Comparison of ENCODE assay signal across 11 mouse cellular contexts in genomic region chr3:37672266-37673040, GRCm38 (mm10). TPM values are rescaled to one million over a fixed set of nuclear protein-coding genes. Genes with fewer than 3 reads are reported as not detected.
DNase-seq lines count a peak whose midpoint lies in the region; ATAC-seq and TF ChIP-seq lines count a peak whose summit lies in the region.
"Had no signal": no experiment of that assay in that cellular context is flagged by ENCODE, and none has a peak within 500 bp of the region (broad histone marks: within the 10 kb centered on the region; RNA-seq: fewer than 3 reads in every experiment).

No protein-coding gene starts in this region.

- intact Hi-C loops in left cerebral cortex, postnatal 36 days (cut with DNase I): no loop called here

- ATAC-seq in intestine, postnatal 0 days: 0 out of 2 replicates have a peak, but pooled peaks have one; percentile 29
- ATAC-seq in megakaryocyte-erythroid progenitor cell, adult 5-6 weeks (replicated peaks; ENCODE audit: low FRiP score, low TSS enrichment, poor library complexity, severe bottlenecking): no peak
- ATAC-seq in stomach, postnatal 0 days (ENCODE audit: low FRiP score, low TSS enrichment): no peak

- H3K4me3 ChIP-seq in intestine, postnatal 0 days (ENCODE audit: low read depth, low read length): no peak overlapping the region
- H3K4me3 ChIP-seq in stomach, postnatal 0 days (ENCODE audit: low read depth, low read length): no peak overlapping the region

- TF ChIP-seq CTCF in intestine, postnatal 0 days (IDR thresholded peaks at IDR 0.05; ENCODE audit: low read depth): no peak
- no peak for TF ChIP-seq CTCF in stomach, postnatal 0 days (IDR thresholded peaks at IDR 0.05; ENCODE audit: low read depth)

- no peak for TF ChIP-seq EP300 in stomach, postnatal 0 days (optimal IDR thresholded peaks at IDR 0.05)

- 0 out of 2 replicates have a peak, but pooled peaks cover 7% of the 10 kb centered on the region for H3K27me3 ChIP-seq in intestine, postnatal 0 days (replicated peaks; ENCODE audit: control insufficient read depth, insufficient read depth, low read length)
- no peaks in the 10 kb centered on the region for H3K27me3 ChIP-seq in stomach, postnatal 0 days (ENCODE audit: control insufficient read depth, insufficient read depth, low read length)

- DNase-seq in heart, adult 11 months: peak; percentile 90
- no peak for DNase-seq in heart, postnatal 4 days
- peak; percentile 48 for DNase-seq in 416B (ENCODE audit: low read depth)
- DNase-seq in brain, adult 2 months (ENCODE audit: low read depth, low spot score): peak; percentile 53
- DNase-seq in stomach, postnatal 0 days (ENCODE audit: low spot score): no peak
- no peak for DNase-seq in left cerebral cortex, postnatal 36 days (ENCODE audit: low spot score in 2 of 2)
- DNase-seq: cerebellum, adult 11-12 months; gastrocnemius, postnatal 36 days; lung, postnatal 14 days had no signal

- WGBS in intestine, postnatal 0 days: 33% methylated on average over 15 of the region's 15 CpGs
- 44% methylated on average over 15 of the region's 15 CpGs for WGBS in stomach, postnatal 0 days

- no peaks in the 10 kb centered on the region for H3K4me1 ChIP-seq in intestine, postnatal 0 days (replicated peaks; ENCODE audit: control insufficient read depth, insufficient read depth, low read length)
- 0 out of 2 replicates have a peak, but pooled peaks cover 2% of the 10 kb centered on the region for H3K4me1 ChIP-seq in stomach, postnatal 0 days (replicated peaks; ENCODE audit: control insufficient read depth, insufficient read depth)

- no peaks in the 10 kb centered on the region for H3K36me3 ChIP-seq in intestine, postnatal 0 days (ENCODE audit: control insufficient read depth, insufficient read depth)
- H3K36me3 ChIP-seq in stomach, postnatal 0 days (ENCODE audit: control insufficient read depth, insufficient read depth, low read length): no peaks in the 10 kb centered on the region

- H3K9ac ChIP-seq in intestine, postnatal 0 days (ENCODE audit: low read depth, low read length): no peak overlapping the region
- no peak overlapping the region for H3K9ac ChIP-seq in stomach, postnatal 0 days (ENCODE audit: low read length)

- no peaks in the 10 kb centered on the region for H3K9me3 ChIP-seq in intestine, postnatal 0 days (ENCODE audit: control insufficient read depth)
- H3K9me3 ChIP-seq in stomach, postnatal 0 days (ENCODE audit: control insufficient read depth, low read length): no peaks in the 10 kb centered on the region

- no peak overlapping the region for H3K27ac ChIP-seq in intestine, postnatal 0 days (ENCODE audit: low read depth, low read length)
- H3K27ac ChIP-seq in stomach, postnatal 0 days (replicated peaks): no peak overlapping the region

- H3K4me2 ChIP-seq in intestine, postnatal 0 days (replicated peaks; ENCODE audit: low read depth): 0 out of 2 replicates have a peak overlapping the region, but pooled peaks have one; percentile 21
- H3K4me2 ChIP-seq in stomach, postnatal 0 days (replicated peaks; ENCODE audit: low read depth): no peak overlapping the region

RNA-seq across cellular contexts. Expression of gene Spry1, which starts 32.7 kb away (rescaled TPM):
- 10 to 100 TPM; 39.2 to 40.0 TPM for total RNA-seq in heart, postnatal 4 days (2021)
- polyA plus RNA-seq in intestine, postnatal 0 days (2015; fragmentation: Nextera tagmentation; extraction: Ambion mirVana): 7.9 and 9.2 TPM in 2 replicates
- total RNA-seq in megakaryocyte-erythroid progenitor cell, adult 5-6 weeks (2014; fragmentation: Nextera tagmentation): 0.20 and 2.7 TPM in 2 replicates
- 1.3 and 3.3 TPM in 2 replicates for total RNA-seq in megakaryocyte-erythroid progenitor cell, adult 5-6 weeks (2017)
- polyA plus RNA-seq in stomach, postnatal 0 days (2015; fragmentation: Nextera tagmentation; extraction: Ambion mirVana): 9.4 and 14.1 TPM in 2 replicates
- 1 to 10 TPM; 9.5 to 9.6 TPM for total RNA-seq in left cerebral cortex, postnatal 36 days (2021)

RNA-seq across cellular contexts. Expression of gene Gm5148, which starts 51.8 kb away (rescaled TPM):
- total RNA-seq in heart, postnatal 4 days (2021): under 1 TPM; 0.25 to 0.43 TPM
- polyA plus RNA-seq in intestine, postnatal 0 days (2015; fragmentation: Nextera tagmentation; extraction: Ambion mirVana): 4.5 and 5.7 TPM in 2 replicates
- total RNA-seq in megakaryocyte-erythroid progenitor cell, adult 5-6 weeks (2014; fragmentation: Nextera tagmentation): 0.45 TPM in 1 of 2 replicates, not detected in the other
- 46.9 and 54.2 TPM in 2 replicates for total RNA-seq in megakaryocyte-erythroid progenitor cell, adult 5-6 weeks (2017)
- polyA plus RNA-seq in stomach, postnatal 0 days (2015; fragmentation: Nextera tagmentation; extraction: Ambion mirVana): 4.9 and 5.7 TPM in 2 replicates
- total RNA-seq in left cerebral cortex, postnatal 36 days (2021): 1 to 10 TPM; 3.7 to 3.9 TPM
- total RNA-seq: gastrocnemius, postnatal 36 days had no signal

Comparison
In these comparisons a context has a peak if more than half of its experiments do, and no peak if none do; other contexts are left out.
1. DNase-seq: peak in heart, adult 11 months (single experiment), 416B (single experiment) and brain, adult 2 months (single experiment); none in heart, postnatal 4 days (single experiment), stomach, postnatal 0 days (single experiment) and left cerebral cortex, postnatal 36 days (0 of 2).